Mouse (Mus musculus): Measurements from ENCODE around the gene Kctd7. TPM values are rescaled to one million over a fixed set of nuclear protein-coding genes. Genes with fewer than 3 reads are reported as not detected.

Gene Kctd7
- polyA plus RNA-seq, 1 experiment, result 4.5 TPM

DNA sequence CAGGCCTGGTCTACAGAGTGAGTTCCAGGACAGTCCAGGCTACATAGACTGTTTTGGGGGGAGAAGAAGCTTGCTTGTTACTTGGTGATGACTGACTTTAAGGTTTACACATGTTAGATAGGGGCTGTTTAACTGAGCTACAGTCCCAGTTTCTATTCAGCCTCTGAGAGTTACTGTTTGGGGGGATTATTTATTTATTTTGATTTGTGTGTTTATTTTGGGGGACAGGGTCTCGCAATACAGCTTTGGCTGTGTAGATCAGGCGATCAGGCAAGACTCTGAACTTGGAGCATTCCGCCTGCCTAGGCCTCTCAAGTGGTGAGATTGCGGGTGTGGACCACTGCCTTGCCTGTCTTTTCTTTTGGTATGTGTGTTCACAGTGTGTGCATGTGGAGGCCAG, 28.4 kb downstream of the Kctd7 start:
- H3ac ChIP-seq (ENCODE audit: control insufficient read depth, insufficient read length), result no peak overlapping the region
- peak overlapping the region; percentile 63 for H3K4me3 ChIP-seq
- H3K79me2 ChIP-seq (ENCODE audit: control insufficient read depth, insufficient read depth), result peaks cover 58% of the 10 kb centered on the region
- H3K36me3 ChIP-seq (ENCODE audit: control insufficient read depth, insufficient read depth), result no peaks in the 10 kb centered on the region
- peak overlapping the region; percentile 95 for H3K4me2 ChIP-seq (ENCODE audit: low read depth)
- no peak for TF ChIP-seq MYOD1 (IDR thresholded peaks at IDR 0.05; ENCODE audit: control insufficient read depth in 1 of 3, insufficient read length in 2 of 3, low read depth in 2 of 3)
- TF ChIP-seq TCF3 (IDR thresholded peaks at IDR 0.05; ENCODE audit: insufficient read length, low read depth), result no peak
- no peak for TF ChIP-seq MAX (IDR thresholded peaks at IDR 0.05; ENCODE audit: low read depth)
- no peak for TF ChIP-seq CEBPB (IDR thresholded peaks at IDR 0.05; ENCODE audit: insufficient read depth, poor library complexity, severe bottlenecking)
- no peak for TF ChIP-seq REST (IDR thresholded peaks at IDR 0.05; ENCODE audit: insufficient read depth, insufficient read length)
- no peak for TF ChIP-seq E2F4 (IDR thresholded peaks at IDR 0.05; ENCODE audit: insufficient read depth)
- TF ChIP-seq POLR2AphosphoS2 (IDR thresholded peaks at IDR 0.05; ENCODE audit: insufficient read length, low read depth), result no peak
- no peak for TF ChIP-seq MYOG (IDR thresholded peaks at IDR 0.05; ENCODE audit: control insufficient read depth in 1 of 3, insufficient read depth in 1 of 3, insufficient read length in 2 of 3, low read depth in 2 of 3)
- TF ChIP-seq SRF (IDR thresholded peaks at IDR 0.05; ENCODE audit: control insufficient read depth, insufficient read length, low read depth), result no peak
- TF ChIP-seq POLR2A (IDR thresholded peaks at IDR 0.05; ENCODE audit: insufficient read length, low read depth), result no peak
- no peak for TF ChIP-seq USF1 (IDR thresholded peaks at IDR 0.05; ENCODE audit: low read depth)
- TF ChIP-seq TCF12 (IDR thresholded peaks at IDR 0.05; ENCODE audit: insufficient read depth, poor library complexity, severe bottlenecking), result no peak
- no peaks in the 10 kb centered on the region for H3K27me3 ChIP-seq (ENCODE audit: control insufficient read depth, insufficient read depth, insufficient read length)

DNA sequence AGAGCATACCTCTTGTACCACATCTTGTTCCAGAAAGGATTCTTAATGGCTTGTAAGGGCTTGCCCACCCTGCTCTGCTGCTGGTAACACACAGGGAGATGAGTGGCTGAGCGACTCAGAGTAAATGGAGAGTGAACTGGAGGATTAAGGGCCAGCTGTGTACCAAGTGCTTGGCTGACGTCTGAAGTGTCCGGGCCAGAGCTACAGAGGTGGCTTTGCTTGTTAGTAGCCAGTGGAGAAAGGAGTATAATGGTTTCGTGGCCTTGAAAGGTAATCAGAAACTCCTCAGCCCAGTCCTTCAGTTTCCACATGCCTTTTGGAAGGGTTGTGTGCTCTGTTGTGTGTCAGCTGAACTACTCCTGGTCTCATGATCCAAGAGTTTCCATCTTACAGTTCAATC, 33.2 kb downstream of the Kctd7 start:
- TF ChIP-seq MAX (IDR thresholded peaks at IDR 0.05; ENCODE audit: low read depth), result no peak
- no peak for TF ChIP-seq TCF3 (IDR thresholded peaks at IDR 0.05; ENCODE audit: insufficient read length, low read depth)
- TF ChIP-seq SRF (IDR thresholded peaks at IDR 0.05; ENCODE audit: control insufficient read depth, insufficient read length, low read depth), result no peak
- no peak for TF ChIP-seq POLR2A (IDR thresholded peaks at IDR 0.05; ENCODE audit: insufficient read length, low read depth)
- TF ChIP-seq CEBPB (IDR thresholded peaks at IDR 0.05; ENCODE audit: insufficient read depth, poor library complexity, severe bottlenecking), result no peak
- TF ChIP-seq E2F4 (IDR thresholded peaks at IDR 0.05; ENCODE audit: insufficient read depth), result no peak
- TF ChIP-seq USF1 (IDR thresholded peaks at IDR 0.05; ENCODE audit: low read depth), result no peak
- TF ChIP-seq MYOD1 (IDR thresholded peaks at IDR 0.05; ENCODE audit: control insufficient read depth in 1 of 3, insufficient read length in 2 of 3, low read depth in 2 of 3), result no peak
- no peak for TF ChIP-seq REST (IDR thresholded peaks at IDR 0.05; ENCODE audit: insufficient read depth, insufficient read length)
- no peak for TF ChIP-seq MYOG (IDR thresholded peaks at IDR 0.05; ENCODE audit: control insufficient read depth in 1 of 3, insufficient read depth in 1 of 3, insufficient read length in 2 of 3, low read depth in 2 of 3)
- no peak for TF ChIP-seq POLR2AphosphoS2 (IDR thresholded peaks at IDR 0.05; ENCODE audit: insufficient read length, low read depth)
- TF ChIP-seq TCF12 (IDR thresholded peaks at IDR 0.05; ENCODE audit: insufficient read depth, poor library complexity, severe bottlenecking), result no peak
- peaks cover 99% of the 10 kb centered on the region for H3K79me2 ChIP-seq (ENCODE audit: control insufficient read depth, insufficient read depth)
- H3K36me3 ChIP-seq (ENCODE audit: control insufficient read depth, insufficient read depth), result no peaks in the 10 kb centered on the region
- no peak overlapping the region for H3K4me3 ChIP-seq
- H3ac ChIP-seq (ENCODE audit: control insufficient read depth, insufficient read length), result no peak overlapping the region
- H3K27me3 ChIP-seq (ENCODE audit: control insufficient read depth, insufficient read depth, insufficient read length), result no peaks in the 10 kb centered on the region
- no peak overlapping the region for H3K4me2 ChIP-seq (ENCODE audit: low read depth)

DNA sequence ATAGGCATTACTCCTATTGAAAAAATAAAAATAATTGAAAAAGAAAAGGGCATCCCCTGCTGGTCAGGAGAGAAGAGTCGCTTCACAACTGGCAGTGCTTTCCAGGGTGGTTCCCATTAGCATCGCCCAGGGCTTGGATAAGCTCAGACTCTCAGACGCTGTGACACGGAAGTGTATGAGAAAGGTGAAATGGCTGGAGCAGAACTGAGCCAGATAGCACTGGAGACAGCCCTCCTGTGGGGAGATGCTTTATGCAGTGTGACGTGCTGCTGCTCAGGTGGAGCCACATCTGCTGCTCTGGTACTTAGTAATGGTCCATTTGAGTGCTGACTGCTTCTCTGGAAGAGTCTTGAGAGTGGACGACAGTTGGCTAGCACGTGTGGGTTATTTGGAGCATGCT, 35.7 kb downstream of the Kctd7 start:
- H3K36me3 ChIP-seq (ENCODE audit: control insufficient read depth, insufficient read depth), result no peaks in the 10 kb centered on the region
- H3ac ChIP-seq (ENCODE audit: control insufficient read depth, insufficient read length), result no peak overlapping the region
- no peak overlapping the region for H3K4me3 ChIP-seq
- peaks cover 99% of the 10 kb centered on the region for H3K79me2 ChIP-seq (ENCODE audit: control insufficient read depth, insufficient read depth)
- no peaks in the 10 kb centered on the region for H3K27me3 ChIP-seq (ENCODE audit: control insufficient read depth, insufficient read depth, insufficient read length)
- TF ChIP-seq E2F4 (IDR thresholded peaks at IDR 0.05; ENCODE audit: insufficient read depth) (no peak), TCF3 (IDR thresholded peaks at IDR 0.05; ENCODE audit: insufficient read length, low read depth) (no peak), REST (IDR thresholded peaks at IDR 0.05; ENCODE audit: insufficient read depth, insufficient read length) (no peak), MYOD1 (IDR thresholded peaks at IDR 0.05; ENCODE audit: control insufficient read depth in 1 of 3, insufficient read length in 2 of 3, low read depth in 2 of 3) (no peak), POLR2AphosphoS2 (IDR thresholded peaks at IDR 0.05; ENCODE audit: insufficient read length, low read depth) (no peak), USF1 (IDR thresholded peaks at IDR 0.05; ENCODE audit: low read depth) (no peak), TCF12 (IDR thresholded peaks at IDR 0.05; ENCODE audit: insufficient read depth, poor library complexity, severe bottlenecking) (no peak), POLR2A (IDR thresholded peaks at IDR 0.05; ENCODE audit: insufficient read length, low read depth) (no peak), MAX (IDR thresholded peaks at IDR 0.05; ENCODE audit: low read depth) (no peak), MYOG (IDR thresholded peaks at IDR 0.05; ENCODE audit: control insufficient read depth in 1 of 3, insufficient read depth in 1 of 3, insufficient read length in 2 of 3, low read depth in 2 of 3) (no peak), SRF (IDR thresholded peaks at IDR 0.05; ENCODE audit: control insufficient read depth, insufficient read length, low read depth) (no peak), CEBPB (IDR thresholded peaks at IDR 0.05; ENCODE audit: insufficient read depth, poor library complexity, severe bottlenecking) (no peak)
- H3K4me2 ChIP-seq (ENCODE audit: low read depth), result no peak overlapping the region

DNA sequence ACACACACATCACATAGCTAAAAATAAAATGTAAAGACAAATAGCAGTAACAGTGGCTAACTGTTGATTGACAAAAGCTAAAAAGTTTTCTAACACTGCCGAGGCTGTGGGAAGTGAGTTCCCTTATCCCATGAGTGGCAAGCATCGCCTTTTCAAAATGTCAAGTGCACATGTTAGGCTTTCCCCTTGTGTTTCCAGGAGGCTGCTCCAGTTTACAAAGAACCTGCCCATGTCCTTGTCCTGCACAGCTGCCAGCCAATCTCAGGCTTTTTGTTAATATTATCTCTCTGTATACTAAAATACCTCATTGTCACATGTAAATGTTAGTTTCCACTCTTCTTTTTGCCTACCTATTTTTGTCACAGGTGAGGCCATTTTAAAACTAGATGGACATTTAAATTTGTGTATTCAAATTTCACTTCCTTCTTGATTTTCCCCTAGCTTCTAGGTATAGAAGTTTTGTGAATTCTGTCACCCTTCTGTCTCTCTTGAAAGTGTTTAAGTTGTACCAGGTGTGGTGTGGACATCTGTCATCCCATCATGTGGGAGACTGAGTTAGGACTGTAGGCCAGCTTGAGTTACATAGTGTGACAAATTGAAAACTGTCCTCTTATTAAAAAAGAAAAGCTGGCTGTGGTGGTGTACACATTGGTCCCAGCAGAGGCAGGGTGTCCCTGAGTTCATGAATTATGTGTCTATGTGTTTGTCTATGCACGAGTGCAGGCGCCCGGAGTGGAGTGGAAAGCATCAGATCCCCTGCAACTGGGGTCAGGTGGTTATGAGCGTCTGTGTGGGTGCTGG, 37.3 kb downstream of the Kctd7 start:
- H3K36me3 ChIP-seq (ENCODE audit: control insufficient read depth, insufficient read depth), result no peaks in the 10 kb centered on the region
- H3K4me3 ChIP-seq, result no peak overlapping the region
- H3K27me3 ChIP-seq (ENCODE audit: control insufficient read depth, insufficient read depth, insufficient read length), result no peaks in the 10 kb centered on the region
- H3K4me2 ChIP-seq (ENCODE audit: low read depth), result no peak overlapping the region
- peaks cover 97% of the 10 kb centered on the region for H3K79me2 ChIP-seq (ENCODE audit: control insufficient read depth, insufficient read depth)
- TF ChIP-seq POLR2AphosphoS2 (IDR thresholded peaks at IDR 0.05; ENCODE audit: insufficient read length, low read depth) (no peak), REST (IDR thresholded peaks at IDR 0.05; ENCODE audit: insufficient read depth, insufficient read length) (no peak), TCF12 (IDR thresholded peaks at IDR 0.05; ENCODE audit: insufficient read depth, poor library complexity, severe bottlenecking) (no peak), MYOD1 (IDR thresholded peaks at IDR 0.05; ENCODE audit: control insufficient read depth in 1 of 3, insufficient read length in 2 of 3, low read depth in 2 of 3) (no peak), CEBPB (IDR thresholded peaks at IDR 0.05; ENCODE audit: insufficient read depth, poor library complexity, severe bottlenecking) (no peak), MAX (IDR thresholded peaks at IDR 0.05; ENCODE audit: low read depth) (no peak)
- H3ac ChIP-seq (ENCODE audit: control insufficient read depth, insufficient read length), result no peak overlapping the region
